Mouse (Mus musculus) frontal cortex, postnatal 36 days (tissue): ENCODE measurements at regions not wholly inside any gene's neighbourhood (a gene's known extent, or its start where the extent isn't known, plus 50 kb on each side); places are given as distances from the start of the nearest gene placed in this dataset.

Source experiments
- DNase-seq, 2 experiments: peaks; one replicate each; pipeline ENCODE4 v3.0.0; 2022; ENCODE audit warnings: low spot score in 2 of 2

GRCm38 (mm10) chr14:80244640-80245302, 260.9 kb downstream of the Olfm4 start:
- no peak for DNase-seq

- peak; percentile 76 to 83 for DNase-seq
Observed at GRCm38 (mm10) chr14:80247575-80247974, 263.7 kb downstream of the Olfm4 start.

- no peak for DNase-seq
Observed at GRCm38 (mm10) chr14:80249882-80250281, 266.0 kb downstream of the Olfm4 start.

GRCm38 (mm10) chr14:80257086-80257485, 273.2 kb downstream of the Olfm4 start:
- DNase-seq, result no peak

GRCm38 (mm10) chr14:80263173-80263572, 279.3 kb downstream of the Olfm4 start:
- DNase-seq, result no peak

GRCm38 (mm10) chr14:80265081-80265480, 281.2 kb downstream of the Olfm4 start:
- DNase-seq, result peak in 1 of 2 experiments; percentile 57

GRCm38 (mm10) chr14:80269179-80269951, 285.5 kb downstream of the Olfm4 start:
- peak; percentile 75 to 90 for DNase-seq

- DNase-seq, result no peak
Observed at GRCm38 (mm10) chr14:80270063-80270462, 286.2 kb downstream of the Olfm4 start.

GRCm38 (mm10) chr14:80280188-80280587, 296.3 kb downstream of the Olfm4 start:
- DNase-seq, result no peak

GRCm38 (mm10) chr14:80283726-80284125, 299.8 kb downstream of the Olfm4 start:
- DNase-seq, result no peak

GRCm38 (mm10) chr14:80291360-80291759, 307.5 kb downstream of the Olfm4 start:
- no peak for DNase-seq

- no peak for DNase-seq
Observed at GRCm38 (mm10) chr14:80293378-80293777, 309.5 kb downstream of the Olfm4 start.

- no peak for DNase-seq
Observed at GRCm38 (mm10) chr14:80329651-80330050, 345.8 kb downstream of the Olfm4 start.

GRCm38 (mm10) chr14:80362024-80362622, 378.2 kb downstream of the Olfm4 start:
- no peak for DNase-seq

GRCm38 (mm10) chr14:80369448-80370153, 385.7 kb downstream of the Olfm4 start:
- no peak for DNase-seq

GRCm38 (mm10) chr14:80374290-80374689, 390.4 kb downstream of the Olfm4 start:
- DNase-seq, result peak in 1 of 2 experiments; percentile 4

- DNase-seq, result no peak
Observed at GRCm38 (mm10) chr14:80377064-80377463, 393.2 kb downstream of the Olfm4 start.

- no peak for DNase-seq
Observed at GRCm38 (mm10) chr14:80391418-80391817, 407.5 kb downstream of the Olfm4 start.

GRCm38 (mm10) chr14:80408317-80408716, 424.4 kb downstream of the Olfm4 start:
- no peak for DNase-seq

- no peak for DNase-seq
Observed at GRCm38 (mm10) chr14:80418810-80419325, 435.0 kb downstream of the Olfm4 start.

GRCm38 (mm10) chr14:80443820-80444219, 459.9 kb downstream of the Olfm4 start:
- no peak for DNase-seq

- no peak for DNase-seq
Observed at GRCm38 (mm10) chr14:80471470-80471869, 487.6 kb downstream of the Olfm4 start.
